In the genomic region with DNA sequence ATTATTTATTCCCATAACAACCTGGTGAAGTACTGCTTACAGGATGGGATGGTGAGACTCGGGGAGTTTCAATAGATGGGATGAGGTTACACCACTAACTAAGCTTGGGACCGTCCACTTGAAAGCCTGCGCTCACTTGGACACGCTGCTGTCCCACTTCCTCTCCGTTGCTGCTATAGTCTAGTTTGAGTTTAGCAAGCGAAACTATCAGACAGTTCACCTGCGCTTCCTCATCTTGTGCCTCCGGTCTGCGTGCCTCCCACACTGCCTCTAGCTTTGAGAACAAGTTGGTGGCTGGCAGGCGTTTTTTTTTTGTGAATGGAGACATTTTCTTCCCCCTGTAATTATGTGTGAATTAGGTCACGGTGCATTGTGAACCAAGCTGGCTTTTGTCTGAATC, we compare ENCODE assay signal across 15 mouse cellular contexts.
"Had no signal": no experiment of that assay in that cellular context is flagged by ENCODE, and none has a peak within 500 bp of the region (broad histone marks: within the 10 kb centered on the region; RNA-seq: fewer than 3 reads in every experiment).

No protein-coding gene starts in this region.

- H3K9me3 ChIP-seq: kidney, embryonic 15.5 days; limb, embryonic 15.5 days; liver, embryonic 13.5 days; lung, embryonic 15.5 days; midbrain, embryonic 10.5 days; midbrain, embryonic 15.5 days; neural tube, embryonic 13.5 days had no signal

- H3K4me3 ChIP-seq: kidney, embryonic 15.5 days; limb, embryonic 15.5 days; liver, embryonic 13.5 days; lung, embryonic 15.5 days; midbrain, embryonic 10.5 days; midbrain, embryonic 15.5 days; neural tube, embryonic 13.5 days had no signal

- H3K4me2 ChIP-seq: kidney, embryonic 15.5 days; limb, embryonic 15.5 days; liver, embryonic 13.5 days; lung, embryonic 15.5 days; midbrain, embryonic 15.5 days; neural tube, embryonic 13.5 days had no signal

- H3K36me3 ChIP-seq: kidney, embryonic 15.5 days; limb, embryonic 15.5 days; liver, embryonic 13.5 days; lung, embryonic 15.5 days; midbrain, embryonic 10.5 days; midbrain, embryonic 15.5 days; neural tube, embryonic 13.5 days had no signal

- DNase-seq: kidney, adult 2 months; kidney, postnatal 14 days; liver, embryonic 13.5 days; liver, postnatal 0 days; right cerebral cortex, adult 18-20 months; right cerebral cortex, postnatal 25 days; thymus, postnatal 4 days had no signal

- H3K9ac ChIP-seq: kidney, embryonic 15.5 days; limb, embryonic 15.5 days; liver, embryonic 13.5 days; liver, postnatal 0 days; lung, embryonic 15.5 days; midbrain, embryonic 15.5 days; neural tube, embryonic 13.5 days had no signal

- ATAC-seq: intestine, embryonic 16.5 days; liver, postnatal 0 days; midbrain, embryonic 15.5 days had no signal

- H3K27ac ChIP-seq: kidney, embryonic 15.5 days; limb, embryonic 15.5 days; liver, embryonic 13.5 days; lung, embryonic 15.5 days; midbrain, embryonic 10.5 days; midbrain, embryonic 15.5 days; neural tube, embryonic 13.5 days; stomach, postnatal 0 days had no signal

- H3K4me1 ChIP-seq: limb, embryonic 15.5 days; liver, embryonic 13.5 days; lung, embryonic 15.5 days had no signal

- H3K27me3 ChIP-seq: liver, embryonic 13.5 days; lung, embryonic 15.5 days; neural tube, embryonic 13.5 days had no signal
